Mouse (Mus musculus): ENCODE measurements around the gene Tubd1. TPM values are rescaled to one million over a fixed set of nuclear protein-coding genes. Genes with fewer than 3 reads are reported as not detected.

The Tubd1 gene
- polyA plus RNA-seq (2017; shearing (Covaris generic)): 5.6 TPM

DNA sequence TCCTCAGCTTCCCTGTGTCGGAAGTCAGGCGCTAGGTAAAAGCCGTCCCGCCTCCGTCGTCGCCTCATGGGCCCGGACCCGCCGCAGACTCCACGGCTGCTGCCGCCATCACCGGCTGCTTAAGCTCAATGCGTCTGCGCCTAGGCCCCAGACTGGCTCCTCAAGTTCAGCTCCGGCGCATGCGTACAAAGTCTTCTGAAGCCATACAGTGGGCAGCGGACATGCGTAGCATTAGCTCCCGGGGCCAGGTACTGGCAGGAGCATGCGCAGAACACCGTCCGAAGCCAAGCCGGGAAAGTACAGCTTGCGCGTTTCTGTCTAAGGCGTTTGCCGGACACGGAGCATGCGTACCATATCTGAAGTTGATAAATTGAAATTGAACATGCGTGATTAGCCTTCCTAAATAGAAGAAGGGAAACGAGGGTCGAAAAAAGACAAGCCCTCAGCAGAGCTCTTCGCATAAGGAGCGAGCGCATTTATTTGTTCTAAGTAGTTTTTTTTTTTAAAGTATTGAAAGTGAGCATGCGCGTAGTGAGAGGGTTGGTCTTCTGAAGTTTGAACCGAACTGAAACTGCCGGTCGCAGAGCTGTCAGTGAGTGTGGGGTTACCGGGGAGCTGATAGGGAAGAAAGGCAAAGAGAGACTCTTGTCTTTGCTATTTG, at the start of gene Tubd1, which contains the start of gene Rps6kb1:
Gene Tubd1 (plus strand): TSS at position 353 of the 661 bp plus-strand sequence.
Gene Rps6kb1 (minus strand): TSS at position 167 of the 661 bp plus-strand sequence.

Other genes starting within 250 kb of the Tubd1 start
- gene Med13, start 187.4 kb upstream of the Tubd1 start, polyA plus RNA-seq (2017; shearing (Covaris generic)): 33.2 TPM
- gene Rnft1, start 60.3 kb upstream of the Tubd1 start, polyA plus RNA-seq (2017; shearing (Covaris generic)): 37.2 TPM
- gene Rps6kb1, start 186 bp upstream of the Tubd1 start, polyA plus RNA-seq (2017; shearing (Covaris generic)): 93.4 TPM
- 76.3 TPM for gene Vmp1, start 138.8 kb downstream of the Tubd1 start, polyA plus RNA-seq (2017; shearing (Covaris generic))
- gene Ptrh2, start 139.0 kb downstream of the Tubd1 start, polyA plus RNA-seq (2017; shearing (Covaris generic)): 4.8 TPM
- 142 TPM for gene Cltc, start 212.6 kb downstream of the Tubd1 start, polyA plus RNA-seq (2017; shearing (Covaris generic))